Mouse (Mus musculus) heart, embryonic 13.5 days (tissue): ENCODE data around the gene 6030445D17Rik. TPM values are rescaled to one million over a fixed set of nuclear protein-coding genes. Genes with fewer than 3 reads are reported as not detected.

ENCODE experiments used
- ATAC-seq: fragments of 200-750 bp; cut with Nextera tagmentation; 2 replicates; pipeline ENCODE4 v1.8.0; 2017; ENCODE audit warnings: moderate TSS enrichment; ENCODE audit not compliant: insufficient number of reproducible peaks, low FRiP score, low TSS enrichment; ENCODE audit errors: extremely low read depth
- H3K27ac ChIP-seq: fragments of 300-500 bp; sonication (generic); replicated peaks from 2 replicates; pipeline ENCODE4 v1.5.1; 2015; ENCODE audit warnings: moderate library complexity, mild to moderate bottlenecking, inconsistent platforms
- H3K27me3 ChIP-seq: fragments of 300-500 bp; sonication (generic); replicated peaks from 2 replicates; pipeline ENCODE4 v1.6.1; 2015; ENCODE audit warnings: mild to moderate bottlenecking, inconsistent platforms
- H3K36me3 ChIP-seq: fragments of 300-500 bp; sonication (generic); 2 replicates; pipeline ENCODE4 v1.6.1; 2015; ENCODE audit warnings: mild to moderate bottlenecking, inconsistent platforms
- H3K4me1 ChIP-seq: fragments of 300-500 bp; sonication (generic); 2 replicates; pipeline ENCODE4 v1.6.1; 2015; ENCODE audit warnings: inconsistent platforms
- H3K4me2 ChIP-seq: fragments of 300-500 bp; sonication (generic); 2 replicates; pipeline ENCODE4 v1.6.1; 2015; ENCODE audit warnings: inconsistent platforms, mild to moderate bottlenecking, moderate library complexity
- H3K4me3 ChIP-seq: fragments of 300-500 bp; sonication (generic); 2 replicates; pipeline ENCODE4 v1.5.1; 2015; ENCODE audit warnings: moderate library complexity, mild to moderate bottlenecking, inconsistent platforms
- H3K9ac ChIP-seq: fragments of 300-500 bp; sonication (generic); 2 replicates; pipeline ENCODE4 v1.6.1; 2015; ENCODE audit warnings: inconsistent platforms, mild to moderate bottlenecking, moderate library complexity
- H3K9me3 ChIP-seq: fragments of 300-500 bp; sonication (generic); 2 replicates; pipeline ENCODE4 v1.6.1; 2016; ENCODE audit warnings: inconsistent platforms
- WGBS: fragments of 180-500 bp; shearing (Covaris S2); methylation state at CpG from one replicate; pipeline ENCODE4 v1.1.7; 2015; ENCODE audit warnings: mixed read lengths; 5-methylcytosine and 5-hydroxymethylcytosine counted together
- polyA plus RNA-seq: library from polyadenylated mRNA; unstranded; fragments of >200 nt; fragmentation: Nextera tagmentation; extraction: Ambion mirVana; gene quantifications from 2 replicates; pipeline ENCODE4 v1.2.1, GENCODE M21; 2015

6030445D17Rik gene
- polyA plus RNA-seq, 1 experiment from 2014 or later: not detected

GRCm38 (mm10) chr4:136495993-136496392 is 33.9 kb downstream of the 6030445D17Rik start:
- Histone ChIP-seq H3K27me3 (no peaks in the 10 kb centered on the region), H3K9ac (no peak overlapping the region), H3K27ac (no peak overlapping the region), H3K4me2 (no peak overlapping the region), H3K9me3 (no peaks in the 10 kb centered on the region), H3K4me1 (peaks cover 28% of the 10 kb centered on the region), H3K36me3 (no peaks in the 10 kb centered on the region), H3K4me3 (no peak overlapping the region)
- no peak for ATAC-seq

GRCm38 (mm10) chr4:136505426-136506215 is 43.6 kb downstream of the 6030445D17Rik start:
- no peaks in the 10 kb centered on the region for H3K27me3 ChIP-seq
- H3K9me3 ChIP-seq: no peaks in the 10 kb centered on the region
- peak overlapping the region; percentile 29; the same call in 1 of the 2 replicates for H3K27ac ChIP-seq
- H3K4me2 ChIP-seq: no peak overlapping the region
- 47% methylated on average over 2 of the region's 2 CpGs for WGBS
- ATAC-seq: no peak
- no peaks in the 10 kb centered on the region for H3K36me3 ChIP-seq
- no peak overlapping the region for H3K9ac ChIP-seq
- peaks cover 37% of the 10 kb centered on the region for H3K4me1 ChIP-seq
- no peak overlapping the region for H3K4me3 ChIP-seq

GRCm38 (mm10) chr4:136509857-136510256 is 47.8 kb downstream of the 6030445D17Rik start:
- Histone ChIP-seq H3K9me3 (no peaks in the 10 kb centered on the region), H3K27me3 (no peaks in the 10 kb centered on the region), H3K27ac (no peak overlapping the region), H3K36me3 (no peaks in the 10 kb centered on the region), H3K4me2 (no peak overlapping the region), H3K4me1 (peaks cover 54% of the 10 kb centered on the region), H3K4me3 (no peak overlapping the region), H3K9ac (no peak overlapping the region)
- WGBS: 65% methylated on average over 1 of the region's 1 CpGs
- ATAC-seq: no peak

- Histone ChIP-seq H3K36me3 (no peaks in the 10 kb centered on the region), H3K9me3 (no peaks in the 10 kb centered on the region), H3K27me3 (no peaks in the 10 kb centered on the region), H3K27ac (peak overlapping the region; percentile 55), H3K4me2 (peak overlapping the region; percentile 7; the same call in 1 of the 2 replicates), H3K4me3 (no peak overlapping the region), H3K4me1 (peaks cover 52% of the 10 kb centered on the region), H3K9ac (no peak overlapping the region)
- WGBS: 33% methylated on average over 4 of the region's 4 CpGs
- ATAC-seq: no peak
Measured at GRCm38 (mm10) chr4:136511708-136512107, 49.7 kb downstream of the 6030445D17Rik start.

- no peak for ATAC-seq
- no peaks in the 10 kb centered on the region for H3K36me3 ChIP-seq
- no peak overlapping the region for H3K4me3 ChIP-seq
- 0 out of 2 replicates have a peak overlapping the region, but pooled peaks have one; percentile 17 for H3K27ac ChIP-seq
- H3K9me3 ChIP-seq: no peaks in the 10 kb centered on the region
- H3K27me3 ChIP-seq: no peaks in the 10 kb centered on the region
- H3K4me2 ChIP-seq: no peak overlapping the region
- H3K4me1 ChIP-seq: peaks cover 60% of the 10 kb centered on the region
- no peak overlapping the region for H3K9ac ChIP-seq
Measured at GRCm38 (mm10) chr4:136512905-136513304, 50.9 kb downstream of the 6030445D17Rik start.

Other genes with a start within 250 kb of the 6030445D17Rik start
- gene Tcea3, start 214.5 kb upstream of the 6030445D17Rik start, polyA plus RNA-seq: 58.8 and 62.7 TPM in 2 replicates
- gene Zfp46, start 177.6 kb upstream of the 6030445D17Rik start, polyA plus RNA-seq: 18.3 and 19.7 TPM in 2 replicates
- gene Hnrnpr, start 151.3 kb upstream of the 6030445D17Rik start, polyA plus RNA-seq: 109 and 116 TPM in 2 replicates
- gene Htr1d, start 38.7 kb upstream of the 6030445D17Rik start, polyA plus RNA-seq: 0.16 TPM in 1 of 2 replicates, not detected in the other
- gene Luzp1, start 7.5 kb downstream of the 6030445D17Rik start, polyA plus RNA-seq: 89.2 and 100 TPM in 2 replicates
- 25.1 and 27.5 TPM in 2 replicates for gene Kdm1a, start 140.5 kb downstream of the 6030445D17Rik start, polyA plus RNA-seq
- not detected in 2 replicates for gene Tex46, start 148.2 kb downstream of the 6030445D17Rik start, polyA plus RNA-seq
- gene Lactbl1, start 160.4 kb downstream of the 6030445D17Rik start, polyA plus RNA-seq: not detected in 2 replicates